Mouse (Mus musculus) heart, postnatal 0 days (tissue): ENCODE results near the gene Gm10563. TPM values are rescaled to one million over a fixed set of nuclear protein-coding genes. Genes with fewer than 3 reads are reported as not detected.

Experiments
- ATAC-seq: fragments of 200-750 bp; cut with Nextera tagmentation; 2 replicates; pipeline ENCODE4 v1.8.0; 2017; ENCODE audit warnings: low read depth, moderate number of reproducible peaks, moderate library complexity; ENCODE audit not compliant: insufficient read depth
- DNase-seq: peaks from one replicate; pipeline ENCODE4 v3.0.0-alpha.2; 2016; ENCODE audit warnings: low spot score
- H3K27ac ChIP-seq: fragments of 300-500 bp; sonication (generic); 2 replicates; pipeline ENCODE4 v1.5.1; 2014; ENCODE audit warnings: low read depth, mild to moderate bottlenecking
- H3K27me3 ChIP-seq: fragments of 300-500 bp; sonication (generic); 2 replicates; pipeline ENCODE4 v1.6.1; 2014; ENCODE audit warnings: low read length, mixed read lengths; ENCODE audit not compliant: control insufficient read depth, insufficient read depth
- H3K36me3 ChIP-seq: fragments of 300-500 bp; sonication (generic); replicated peaks from 2 replicates; pipeline ENCODE4 v1.6.1; 2014; ENCODE audit warnings: low read length, mixed read lengths; ENCODE audit not compliant: control insufficient read depth, insufficient read depth
- H3K4me1 ChIP-seq: fragments of 300-500 bp; sonication (generic); 2 replicates; pipeline ENCODE4 v1.6.1; 2014; ENCODE audit warnings: antibody characterized with exemption; ENCODE audit not compliant: control insufficient read depth, insufficient read depth
- H3K4me2 ChIP-seq: fragments of 300-500 bp; sonication (generic); 2 replicates; pipeline ENCODE4 v1.6.1; 2014; ENCODE audit warnings: low read depth, mild to moderate bottlenecking, low read length, moderate library complexity
- H3K4me3 ChIP-seq: fragments of 300-500 bp; sonication (generic); 2 replicates; pipeline ENCODE4 v1.5.1; 2014; ENCODE audit warnings: low read depth, low read length
- H3K9ac ChIP-seq: fragments of 300-500 bp; sonication (generic); replicated peaks from 2 replicates; pipeline ENCODE4 v1.6.1; 2014; ENCODE audit warnings: low read depth, low read length, mixed read lengths
- H3K9me3 ChIP-seq: fragments of 300-500 bp; sonication (generic); replicated peaks from 2 replicates; pipeline ENCODE4 v1.6.1; 2016; ENCODE audit warnings: low read length; ENCODE audit not compliant: control insufficient read depth
- CTCF ChIP-seq: IDR thresholded peaks from 2 replicates; pipeline ENCODE4 v1.5.1; 2016; ENCODE audit warnings: antibody characterized with exemption, control low read depth, low read depth
- EP300 ChIP-seq: IDR thresholded peaks from 2 replicates; pipeline ENCODE4 v1.6.1; 2016; ENCODE audit warnings: antibody characterized with exemption, low read depth
- WGBS: fragments of 180-500 bp; shearing (Covaris S2); extraction: QIAGEN DNeasy Blood & Tissue Kit; methylation state at CpG from one replicate; pipeline ENCODE4 v1.1.7; 2014; 5-methylcytosine and 5-hydroxymethylcytosine counted together
- polyA plus RNA-seq: library from polyadenylated mRNA; unstranded; fragments of >200 nt; fragmentation: Nextera tagmentation; extraction: Ambion mirVana; gene quantifications from 2 replicates; pipeline ENCODE4 v1.2.1, GENCODE M21; 2015
- total RNA-seq: library from RNA; depleted of rRNA; stranded (reverse); fragments of >200 nt; gene quantifications from 2 replicates; pipeline ENCODE4 v1.2.3, GENCODE M21; 2014; ENCODE audit warnings: low replicate concordance

Gene Gm10563
- total and polyA plus RNA-seq, 2 experiments from 2014 or later = not detected

GRCm38 (mm10) chr4:155602753-155603152 is 42.5 kb downstream of the Gm10563 start:
- H3K4me1 ChIP-seq = no peaks in the 10 kb centered on the region
- TF ChIP-seq CTCF (no peak), EP300 (no peak)
- H3K27ac ChIP-seq = no peak overlapping the region
- H3K36me3 ChIP-seq = peaks cover 10% of the 10 kb centered on the region; the same call in 1 of the 2 replicates
- H3K9ac ChIP-seq = no peak overlapping the region; the same call in 1 of the 2 replicates
- ATAC-seq = no peak
- H3K4me3 ChIP-seq = no peak overlapping the region
- H3K4me2 ChIP-seq = peak overlapping the region; percentile 99; the same call in 1 of the 2 replicates
- H3K9me3 ChIP-seq = no peaks in the 10 kb centered on the region
- no peak for DNase-seq
- H3K27me3 ChIP-seq = no peaks in the 10 kb centered on the region
- WGBS = 84% methylated on average over 1 of the region's 1 CpGs

GRCm38 (mm10) chr4:155601997-155602456 is 43.2 kb downstream of the Gm10563 start:
- Histone ChIP-seq H3K4me1 (no peaks in the 10 kb centered on the region), H3K27me3 (no peaks in the 10 kb centered on the region), H3K9me3 (no peaks in the 10 kb centered on the region), H3K4me2 (peak overlapping the region; percentile 99), H3K4me3 (peak overlapping the region; percentile 88), H3K36me3 (peaks cover 10% of the 10 kb centered on the region; the same call in 1 of the 2 replicates), H3K9ac (peak overlapping the region; percentile 94), H3K27ac (peak overlapping the region; percentile 99)
- ATAC-seq = peak; percentile 7
- 1% methylated on average over 31 of the region's 31 CpGs for whole genome bisulfite sequencing
- TF ChIP-seq CTCF (no peak), EP300 (no peak)
- DNase-seq = no peak

- ATAC-seq (peak; percentile 94), DNase-seq (peak; percentile 96)
- Histone ChIP-seq H3K36me3 (peaks cover 10% of the 10 kb centered on the region; the same call in 1 of the 2 replicates), H3K4me1 (no peaks in the 10 kb centered on the region), H3K4me2 (peak within 1 kb of the TSS; percentile 99), H3K9ac (peak within 1 kb of the TSS; percentile 94), H3K4me3 (peak within 1 kb of the TSS; percentile 88), H3K9me3 (no peaks in the 10 kb centered on the region), H3K27ac (peak within 1 kb of the TSS; percentile 99), H3K27me3 (no peaks in the 10 kb centered on the region)
- WGBS = under 1% methylated on average over 53 of the region's 65 CpGs
- TF ChIP-seq EP300 (peak; percentile 80; the same call in 1 of the 2 replicates), CTCF (peak; percentile 19; the same call in 1 of the 2 replicates)
Measured at GRCm38 (mm10) chr4:155601091-155601996, 43.9 kb downstream of the Gm10563 start, which contains the start of gene Slc35e2. Gene Slc35e2, plus strand, starts transcription at chr4:155601416.

GRCm38 (mm10) chr4:155599901-155600825 is 45.0 kb downstream of the Gm10563 start:
- Histone ChIP-seq H3K27me3 (no peaks in the 10 kb centered on the region), H3K36me3 (0 out of 2 replicates have a peak, but pooled peaks cover 4% of the 10 kb centered on the region), H3K4me3 (peak overlapping the region; percentile 88), H3K9ac (peak overlapping the region; percentile 94; the same call in 1 of the 2 replicates), H3K4me1 (no peaks in the 10 kb centered on the region), H3K4me2 (peak overlapping the region; percentile 99), H3K27ac (peak overlapping the region; percentile 99), H3K9me3 (no peaks in the 10 kb centered on the region)
- no peak for DNase-seq
- no peak for TF ChIP-seq CTCF
- TF ChIP-seq EP300 = no peak
- 85% methylated on average over 10 of the region's 11 CpGs for WGBS
- ATAC-seq = no peak

- Histone ChIP-seq H3K4me2 (no peak overlapping the region), H3K9me3 (no peaks in the 10 kb centered on the region), H3K27ac (no peak overlapping the region), H3K27me3 (no peaks in the 10 kb centered on the region), H3K4me3 (no peak overlapping the region), H3K4me1 (no peaks in the 10 kb centered on the region), H3K9ac (no peak overlapping the region), H3K36me3 (no peaks in the 10 kb centered on the region)
- no peak for ATAC-seq
- WGBS = 14% methylated on average over 20 of the region's 20 CpGs
- no peak for TF ChIP-seq CTCF
- TF ChIP-seq EP300 = no peak
- DNase-seq = no peak
Measured at GRCm38 (mm10) chr4:155598536-155598935, 46.7 kb downstream of the Gm10563 start.
